Mouse (Mus musculus): ENCODE measurements around the gene Tmem199.

DNA sequence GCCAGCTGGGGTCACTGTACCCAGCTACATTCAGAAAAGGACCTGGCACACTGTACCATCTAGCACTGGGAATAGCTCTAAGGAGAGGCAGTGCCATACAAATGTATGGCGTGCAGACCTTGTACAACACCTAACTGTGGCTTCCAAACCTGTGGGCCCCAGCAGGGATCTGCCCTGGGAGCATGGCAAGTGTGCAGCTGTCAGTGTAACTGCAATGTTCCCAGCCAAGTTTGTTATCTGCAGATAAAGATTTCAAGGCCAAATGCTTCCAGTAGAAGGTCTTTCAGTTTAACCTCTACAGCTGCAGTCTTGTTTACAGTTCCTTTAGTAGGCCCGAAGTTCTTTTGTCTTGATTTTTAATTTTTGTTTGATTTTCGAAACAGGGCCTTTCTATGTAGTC, 43.7 kb upstream of the Tmem199 start:
- TF ChIP-seq CTCF (IDR thresholded peaks at IDR 0.05; ENCODE audit: insufficient read depth, low read length) (no peak), POLR2A (IDR thresholded peaks at IDR 0.05; ENCODE audit: borderline replicate concordance, extremely low read depth, low read depth, low read length) (no peak)

Measured in lung, adult 2 months (tissue).